Mouse (Mus musculus) heart, adult 2 months (tissue): Measurements from ENCODE around the gene Prcp. TPM values are rescaled to one million over a fixed set of nuclear protein-coding genes. Genes with fewer than 3 reads are reported as not detected.

Source experiments
- DNase-seq, 2 experiments: peaks; one replicate each; pipeline ENCODE4 v3.0.0; 2021
- H3K27ac ChIP-seq: fragments of 200-600 bp; 2 replicates; pipeline ENCODE4 v1.8.1; 2022
- H3K27me3 ChIP-seq: fragments of 200-500 bp; 2 replicates; pipeline ENCODE4 v1.6.1; 2012; ENCODE audit warnings: mild to moderate bottlenecking, low read length, inconsistent platforms, mixed read lengths; ENCODE audit not compliant: control insufficient read depth, insufficient read depth
- H3K36me3 ChIP-seq: fragments of 200-500 bp; 2 replicates; pipeline ENCODE4 v1.6.1; 2012; ENCODE audit warnings: low read length, inconsistent platforms; ENCODE audit not compliant: control insufficient read depth, insufficient read depth
- H3K4me1 ChIP-seq: fragments of 200-500 bp; 2 replicates; pipeline ENCODE4 v1.6.1; 2011; ENCODE audit warnings: low read length; ENCODE audit not compliant: control insufficient read depth, insufficient read depth
- H3K4me3 ChIP-seq: fragments of 200-600 bp; 2 replicates; pipeline ENCODE4 v1.8.1; 2022
- H3K79me2 ChIP-seq: fragments of 200-500 bp; replicated peaks from 2 replicates; pipeline ENCODE4 v1.6.1; 2012; ENCODE audit warnings: mild to moderate bottlenecking, inconsistent platforms, low read length, moderate library complexity, mixed read lengths; ENCODE audit not compliant: control insufficient read depth, insufficient read depth
- H3K9ac ChIP-seq: fragments of 200-500 bp; 2 replicates; pipeline ENCODE4 v1.6.1; 2012; ENCODE audit warnings: low read depth, mild to moderate bottlenecking, control low read depth, inconsistent platforms, low read length, mixed read lengths
- CTCF ChIP-seq: fragments of 200-600 bp; IDR thresholded peaks from 2 replicates; pipeline ENCODE4 v1.8.1; 2022; ENCODE audit warnings: antibody characterized with exemption, mild to moderate bottlenecking, moderate library complexity
- EP300 ChIP-seq: fragments of 200-500 bp; IDR thresholded peaks from 2 replicates; pipeline ENCODE4 v1.6.1; 2011; ENCODE audit warnings: low read depth, low read length, control low read depth; ENCODE audit not compliant: insufficient read depth
- POLR2A ChIP-seq: fragments of 200-500 bp; IDR thresholded peaks from 2 replicates; pipeline ENCODE4 v1.6.1; 2011; ENCODE audit warnings: mild to moderate bottlenecking, low read depth, low read length, control low read depth; ENCODE audit not compliant: insufficient read depth
- WGBS: fragments of 180-500 bp; shearing (Covaris S2); methylation state at CpG from one replicate; pipeline ENCODE4 v1.1.7; 2018; 5-methylcytosine and 5-hydroxymethylcytosine counted together
- intact Hi-C: fragments of 180-260 bp; cut with DNase I; formaldehyde crosslinking; loops from one replicate; pipeline ENCODE4 v1.15.1; 2025
- polyA plus RNA-seq: library from polyadenylated mRNA; depleted of rRNA; stranded (reverse); fragments of >200 nt; gene quantifications from 2 replicates; pipeline ENCODE4 v1.2.3, GENCODE M21; 2012
- total RNA-seq, 2 experiments: library from RNA; stranded (reverse); gene quantifications; 2 replicates each; pipeline ENCODE4 v1.2.3; 2021

The Prcp gene
- total and polyA plus RNA-seq, 3 experiments, result 10.1 to 13.2 (median 10.2) TPM

DNA sequence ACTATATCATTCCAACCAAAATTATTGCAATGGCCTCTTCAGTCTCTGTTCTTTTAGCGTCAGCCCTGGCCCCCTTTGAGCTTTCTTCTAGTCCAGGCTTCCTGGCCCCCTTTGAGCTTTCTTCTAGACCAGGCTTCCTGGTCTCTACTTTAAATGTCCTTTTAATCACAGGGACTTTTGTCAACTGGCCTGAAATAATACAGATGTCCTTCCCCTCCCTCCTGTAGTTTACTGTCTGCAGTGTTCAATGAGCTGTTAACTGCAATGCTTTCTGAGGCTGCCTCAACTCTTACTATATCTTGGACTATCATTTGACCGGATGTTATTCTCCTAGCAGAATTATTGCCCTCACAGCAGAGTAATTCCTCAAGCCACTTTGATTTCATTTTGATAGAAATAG lies 77.9 kb downstream of the Prcp start:
- Histone ChIP-seq H3K79me2 (no peaks in the 10 kb centered on the region), H3K36me3 (no peaks in the 10 kb centered on the region), H3K27me3 (no peaks in the 10 kb centered on the region), H3K4me3 (no peak overlapping the region), H3K9ac (no peak overlapping the region), H3K27ac (no peak overlapping the region), H3K4me1 (peaks cover 2% of the 10 kb centered on the region)
- DNase-seq, result no peak
- no peak for TF ChIP-seq CTCF
- TF ChIP-seq POLR2A, result no peak
- no peak for TF ChIP-seq EP300
- 48% methylated on average over 2 of the region's 2 CpGs for WGBS
- intact Hi-C loops, result no loop called here

DNA sequence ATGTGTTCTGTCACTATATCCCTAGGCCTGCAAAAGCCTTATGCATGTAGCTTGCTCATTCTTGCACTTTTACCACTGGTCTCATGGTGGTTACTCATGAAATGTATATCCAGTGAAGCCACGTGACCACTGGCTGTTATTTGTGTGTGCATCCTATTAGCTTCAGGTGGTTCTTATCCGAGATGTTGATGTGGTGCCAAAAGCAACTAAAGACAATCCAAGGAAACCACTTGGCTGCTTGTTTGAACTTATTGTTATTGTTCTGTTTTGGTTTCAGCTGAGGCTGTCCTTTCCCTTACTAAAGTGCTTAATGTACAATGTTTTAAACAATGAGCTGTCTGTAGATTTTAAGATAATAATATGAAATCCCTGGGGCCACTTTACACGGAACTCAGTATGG lies 85.5 kb downstream of the Prcp start:
- H3K27ac ChIP-seq, result no peak overlapping the region; the same call in 1 of the 2 replicates
- DNase-seq, result peak in 1 of 2 experiments; percentile 14
- intact Hi-C loops, result loop anchor here (5.0 to 10.0 kb wide), 2 partner anchors 87 to 325 kb away; partner anchors contain the start of genes Ankrd42, Ddias and Prcp

DNA sequence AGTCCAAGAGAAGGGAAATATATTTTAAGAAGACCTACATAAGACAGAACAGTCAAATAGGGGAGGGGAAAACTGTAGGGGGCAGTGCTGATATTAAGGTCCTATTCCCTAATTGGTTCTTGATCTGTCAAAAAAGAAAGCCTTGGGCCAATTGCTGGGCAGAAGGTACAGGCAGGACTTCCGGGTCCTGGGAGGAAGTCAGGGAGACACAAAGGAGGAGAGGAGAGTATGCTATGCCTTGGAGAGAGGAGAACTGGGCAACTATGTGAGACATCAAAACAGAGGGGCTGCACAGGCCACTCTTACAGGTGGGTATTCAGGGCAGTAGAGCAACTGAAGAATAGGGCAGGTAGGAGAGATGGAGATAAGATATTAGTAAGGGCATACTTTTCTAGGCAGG lies 87.6 kb downstream of the Prcp start:
- H3K79me2 ChIP-seq, result no peaks in the 10 kb centered on the region
- H3K27me3 ChIP-seq, result no peaks in the 10 kb centered on the region
- DNase-seq, result no peak
- no peak overlapping the region for H3K4me3 ChIP-seq
- intact Hi-C loops, result loop anchor here (5.0 to 10.0 kb wide), 2 partner anchors 90 to 327 kb away; partner anchors contain the start of genes Ankrd42, Ddias and Prcp
- 50% methylated on average over 1 of the region's 1 CpGs for WGBS
- peaks cover 2% of the 10 kb centered on the region for H3K4me1 ChIP-seq
- H3K36me3 ChIP-seq, result peaks cover 2% of the 10 kb centered on the region; the same call in 1 of the 2 replicates
- TF ChIP-seq EP300 (no peak), CTCF (no peak), POLR2A (no peak)
- no peak overlapping the region for H3K9ac ChIP-seq
- no peak overlapping the region for H3K27ac ChIP-seq

More for the DNA sequence above, 85.5 kb downstream of the Prcp start:
- 31% methylated on average over 3 of the region's 3 CpGs for WGBS
- Histone ChIP-seq H3K36me3 (peaks cover 2% of the 10 kb centered on the region; the same call in 1 of the 2 replicates), H3K9ac (no peak overlapping the region), H3K4me3 (no peak overlapping the region), H3K27me3 (no peaks in the 10 kb centered on the region), H3K79me2 (no peaks in the 10 kb centered on the region), H3K4me1 (peaks cover 2% of the 10 kb centered on the region)
- TF ChIP-seq POLR2A (no peak), EP300 (no peak), CTCF (no peak)

DNA sequence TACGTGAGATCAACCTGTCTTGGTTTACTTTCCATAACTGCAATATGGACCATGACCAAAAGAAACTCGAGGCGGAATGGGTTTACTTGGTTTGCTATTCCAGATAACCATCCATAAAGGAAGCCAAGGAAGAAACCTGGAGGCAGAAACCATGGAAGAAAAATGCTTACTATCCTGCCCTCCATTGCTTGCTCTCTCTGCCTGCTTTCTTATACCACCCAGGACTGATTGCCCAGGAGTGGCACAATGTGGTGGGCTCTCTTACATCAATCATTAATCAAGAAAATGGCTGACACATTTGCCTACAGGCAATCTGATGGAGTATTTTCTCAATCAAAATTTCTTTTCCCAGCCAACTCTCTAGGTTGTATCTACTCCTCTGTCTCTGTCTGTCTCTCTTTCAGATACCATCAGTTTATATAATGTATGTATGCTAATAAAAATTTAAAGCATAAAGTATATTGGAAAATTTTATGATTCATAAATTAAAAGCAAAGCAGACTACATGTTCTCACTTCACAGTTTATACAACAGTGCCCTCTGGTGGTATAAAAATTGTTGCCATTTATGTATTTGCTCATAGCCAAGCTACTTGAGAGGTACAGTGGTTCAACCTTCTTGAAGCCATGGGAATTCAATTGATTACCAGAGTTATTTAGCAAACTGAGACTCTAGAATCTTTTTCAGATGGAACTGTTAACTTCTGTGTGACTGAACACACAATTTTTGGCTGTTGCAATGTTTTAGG lies 90.7 kb downstream of the Prcp start:
- no peak for TF ChIP-seq EP300
- TF ChIP-seq CTCF, result peak; percentile 94
- TF ChIP-seq POLR2A, result no peak
- WGBS, result 69% methylated on average over 3 of the region's 3 CpGs
- no peak for DNase-seq

DNA sequence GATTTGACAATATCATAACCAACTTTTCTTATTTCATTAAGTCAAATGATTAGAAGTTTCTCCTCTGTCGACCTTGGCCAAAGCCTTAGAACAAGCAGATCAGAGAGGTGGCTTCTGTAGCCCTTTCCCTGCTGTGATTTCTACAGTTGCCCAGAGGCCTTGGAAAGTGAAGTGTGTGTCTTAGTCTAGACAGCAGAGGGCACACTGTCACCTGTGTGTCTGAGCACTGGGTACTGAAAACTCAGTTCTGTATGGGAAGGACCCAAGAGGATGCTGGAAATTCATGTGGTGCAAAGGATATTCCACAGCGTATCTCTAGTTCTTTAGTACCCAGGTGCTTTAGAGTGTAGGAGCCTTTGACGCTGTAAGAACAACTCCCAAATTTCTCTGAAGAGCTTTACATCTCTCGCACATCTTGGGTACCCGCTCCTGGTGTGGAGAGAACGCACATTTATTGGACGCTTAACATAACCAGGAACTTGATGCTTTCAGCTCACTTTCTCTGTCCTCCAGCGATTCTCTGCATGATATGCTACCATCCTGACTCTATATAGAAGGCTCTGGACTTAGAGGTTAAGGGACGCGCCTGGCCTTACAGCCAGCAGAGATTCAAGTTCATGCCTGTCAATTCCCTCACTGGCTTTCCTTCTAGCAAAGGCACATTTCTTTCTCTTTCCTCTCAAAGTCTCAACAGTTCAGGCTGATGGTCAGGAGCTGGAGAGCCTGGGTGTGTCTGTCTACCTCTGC lies 93.3 kb downstream of the Prcp start:
- Histone ChIP-seq H3K79me2 (no peaks in the 10 kb centered on the region), H3K27me3 (no peaks in the 10 kb centered on the region), H3K9ac (no peak overlapping the region), H3K27ac (no peak overlapping the region), H3K4me1 (no peaks in the 10 kb centered on the region), H3K36me3 (no peaks in the 10 kb centered on the region), H3K4me3 (no peak overlapping the region)
- intact Hi-C loops, result loop anchor here (5.0 to 10.0 kb wide), 3 partner anchors 35 to 333 kb away; partner anchors contain the start of gene Ankrd42
- TF ChIP-seq CTCF, result peak; percentile 89
- no peak for TF ChIP-seq POLR2A
- peak; percentile 69; the same call in 1 of the 2 replicates for TF ChIP-seq EP300
- DNase-seq, result peak in 1 of 2 experiments; percentile 31
- 67% methylated on average over 10 of the region's 10 CpGs for WGBS

More for the DNA sequence above, 90.7 kb downstream of the Prcp start:
- H3K79me2 ChIP-seq, result no peaks in the 10 kb centered on the region
- no peak overlapping the region for H3K9ac ChIP-seq
- H3K27me3 ChIP-seq, result no peaks in the 10 kb centered on the region
- no peak overlapping the region for H3K4me3 ChIP-seq
- H3K4me1 ChIP-seq, result peaks cover 2% of the 10 kb centered on the region
- no peak overlapping the region for H3K27ac ChIP-seq
- intact Hi-C loops, result loop anchor here (5.0 to 10.0 kb wide), 4 partner anchors 33 to 330 kb away; partner anchors contain the start of genes Ankrd42, Ddias and Prcp
- H3K36me3 ChIP-seq, result no peaks in the 10 kb centered on the region
